Mouse (Mus musculus) midbrain, embryonic 10.5 days (tissue): ENCODE data around the gene Clcn1. TPM values are rescaled to one million over a fixed set of nuclear protein-coding genes. Genes with fewer than 3 reads are reported as not detected.

Source experiments
- DNase-seq: peaks from one replicate; pipeline ENCODE4 v3.0.0-alpha.2; 2017; ENCODE audit warnings: low spot score
- H3K27ac ChIP-seq: fragments of 300-500 bp; sonication (generic); replicated peaks from 2 replicates; pipeline ENCODE4 v1.5.1; 2016; ENCODE audit warnings: mild to moderate bottlenecking
- H3K27me3 ChIP-seq: fragments of 300-500 bp; sonication (generic); 2 replicates; pipeline ENCODE4 v1.6.1; 2016; ENCODE audit warnings: low read depth, mild to moderate bottlenecking; ENCODE audit not compliant: poor library complexity, severe bottlenecking
- H3K36me3 ChIP-seq: fragments of 300-500 bp; sonication (generic); 2 replicates; pipeline ENCODE4 v1.6.1; 2016; ENCODE audit warnings: mild to moderate bottlenecking, moderate library complexity
- H3K4me1 ChIP-seq: fragments of 300-500 bp; sonication (generic); 2 replicates; pipeline ENCODE4 v1.6.1; 2016
- H3K4me3 ChIP-seq: fragments of 300-500 bp; sonication (generic); 2 replicates; pipeline ENCODE4 v1.5.1; 2016; ENCODE audit warnings: mild to moderate bottlenecking, moderate library complexity
- H3K9me3 ChIP-seq: fragments of 300-500 bp; sonication (generic); replicated peaks from 2 replicates; pipeline ENCODE4 v1.6.1; 2016; ENCODE audit warnings: mild to moderate bottlenecking
- WGBS: fragments of 180-500 bp; shearing (Covaris S2); methylation state at CpG from one replicate; pipeline ENCODE4 v1.1.7; 2016; 5-methylcytosine and 5-hydroxymethylcytosine counted together
- polyA plus RNA-seq: library from polyadenylated mRNA; unstranded; fragments of >200 nt; fragmentation: Nextera tagmentation; extraction: Ambion mirVana; gene quantifications from 2 replicates; pipeline ENCODE4 v1.2.1, GENCODE M21; 2016

Clcn1 gene
- polyA plus RNA-seq, 1 experiment from 2014 or later, result 1.7 TPM

DNA sequence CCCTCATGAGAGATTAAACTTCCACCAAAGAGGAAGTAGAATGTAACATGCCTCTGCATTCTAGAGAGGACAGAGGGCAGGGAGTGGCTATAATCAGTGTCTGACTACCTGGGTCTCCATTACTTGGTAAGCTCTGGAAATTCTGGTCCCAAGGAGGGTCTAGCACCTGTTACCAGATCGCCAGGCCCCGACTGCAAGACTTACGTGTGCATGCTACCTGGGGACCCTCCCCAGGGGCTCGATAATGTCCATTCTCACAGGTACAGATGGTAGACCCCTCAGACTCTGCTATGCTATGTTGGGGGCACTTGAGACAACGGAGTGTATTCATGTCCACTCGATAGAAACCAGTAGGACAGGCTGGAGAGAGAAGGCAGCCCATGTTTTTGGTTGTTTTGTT, 78.7 kb downstream of the Clcn1 start:
- H3K27me3 ChIP-seq, result no peaks in the 10 kb centered on the region
- no peak for DNase-seq
- peaks cover 13% of the 10 kb centered on the region for H3K36me3 ChIP-seq
- H3K4me3 ChIP-seq, result no peak overlapping the region
- 91% methylated on average over 6 of the region's 6 CpGs for WGBS
- H3K27ac ChIP-seq, result no peak overlapping the region
- H3K9me3 ChIP-seq, result no peaks in the 10 kb centered on the region
- H3K4me1 ChIP-seq, result peaks cover 19% of the 10 kb centered on the region

Other genes starting within 250 kb of the Clcn1 start
- not detected in 2 replicates for gene Sva, start 248.3 kb upstream of the Clcn1 start, polyA plus RNA-seq
- gene Tas2r139, start 145.7 kb upstream of the Clcn1 start, polyA plus RNA-seq, result not detected in 2 replicates
- gene Tas2r144, start 71.4 kb upstream of the Clcn1 start, polyA plus RNA-seq, result not detected in 2 replicates
- gene Gstk1, start 40.8 kb upstream of the Clcn1 start, polyA plus RNA-seq, result 14.3 and 17.3 TPM in 2 replicates
- gene Tmem139, start 24.7 kb upstream of the Clcn1 start, polyA plus RNA-seq, result 0.33 and 0.42 TPM in 2 replicates
- gene Casp2, start 21.7 kb upstream of the Clcn1 start, polyA plus RNA-seq, result 75.4 and 81.1 TPM in 2 replicates
- 2.2 and 2.4 TPM in 2 replicates for gene Fam131b, start 38.0 kb downstream of the Clcn1 start, polyA plus RNA-seq
- 84.5 and 88.1 TPM in 2 replicates for gene Zyx, start 62.9 kb downstream of the Clcn1 start, polyA plus RNA-seq
- gene Epha1, start 86.6 kb downstream of the Clcn1 start, polyA plus RNA-seq, result 1.2 and 1.5 TPM in 2 replicates
- not detected in 2 replicates for gene Tas2r143, start 113.6 kb downstream of the Clcn1 start, polyA plus RNA-seq
- gene Tas2r135, start 118.7 kb downstream of the Clcn1 start, polyA plus RNA-seq, result not detected in 2 replicates
- not detected in 2 replicates for gene Tas2r126, start 147.8 kb downstream of the Clcn1 start, polyA plus RNA-seq
- not detected in 2 replicates for gene Olfr458, start 178.5 kb downstream of the Clcn1 start, polyA plus RNA-seq
- not detected in 2 replicates for gene Olfr457, start 189.7 kb downstream of the Clcn1 start, polyA plus RNA-seq
- not detected in 2 replicates for gene Olfr456, start 200.5 kb downstream of the Clcn1 start, polyA plus RNA-seq